Mouse (Mus musculus): ENCODE measurements around the gene Pik3ip1. TPM values are rescaled to one million over a fixed set of nuclear protein-coding genes. Genes with fewer than 3 reads are reported as not detected.
A peak's percentile ranks its signal among the peaks of the same experiment; 100 is the strongest.

Pik3ip1 gene
- polyA plus RNA-seq, 2 experiments, result 0.42 to 0.79 TPM

GRCm38 (mm10) chr11:3382602-3383594, 52.7 kb downstream of the Pik3ip1 start:
- 79% methylated on average over 5 of the region's 5 CpGs for WGBS (ENCODE audit: insufficient replicate concordance)
- TF ChIP-seq CTCF (IDR thresholded peaks at IDR 0.05; ENCODE audit: low read depth) (peak; percentile 44), EP300 (IDR thresholded peaks at IDR 0.05; ENCODE audit: low read depth) (no peak)

DNA sequence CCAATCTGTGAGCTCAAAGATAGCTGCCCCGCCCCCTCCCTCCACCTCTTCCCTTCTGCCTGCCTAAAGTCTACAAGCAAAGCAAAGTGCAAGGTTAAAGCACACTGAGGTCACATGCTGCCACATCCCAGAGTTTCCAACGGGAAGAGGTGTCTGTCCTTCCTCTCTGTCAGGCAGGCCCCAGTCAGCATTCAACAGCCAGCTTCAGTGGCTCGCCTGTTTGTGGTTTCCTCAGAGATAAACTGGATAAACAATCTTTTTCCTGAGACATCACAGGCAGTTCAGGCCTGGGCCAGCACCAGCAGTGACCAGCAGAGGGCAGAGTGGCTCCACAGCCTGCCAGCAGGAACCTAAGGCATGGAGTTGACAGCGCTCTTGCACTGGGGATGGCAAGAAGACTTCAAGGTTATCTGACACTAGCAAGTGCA, 56.8 kb downstream of the Pik3ip1 start:
- Histone ChIP-seq H3K27me3 (ENCODE audit: control insufficient read depth, insufficient read depth, low read length) (no peaks in the 10 kb centered on the region), H3K9me3 (ENCODE audit: control insufficient read depth, low read length) (no peaks in the 10 kb centered on the region), H3K4me2 (ENCODE audit: low read depth) (no peak overlapping the region), H3K27ac (no peak overlapping the region), H3K36me3 (replicated peaks; ENCODE audit: control insufficient read depth, insufficient read depth, low read depth) (0 out of 2 replicates have a peak, but pooled peaks cover 3% of the 10 kb centered on the region), H3K4me3 (ENCODE audit: insufficient read depth in 1 of 2, low read depth in 2 of 2, low read length in 2 of 2) (no peak overlapping the region), H3K4me1 (replicated peaks; ENCODE audit: control insufficient read depth in 2 of 2, insufficient read depth in 2 of 2, low read length in 1 of 2) (peaks cover 5 to 23% of the 10 kb centered on the region in 2 experiments), H3K9ac (replicated peaks) (no peak overlapping the region)
- WGBS (ENCODE audit: insufficient replicate concordance), result 2% methylated on average over 4 of the region's 4 CpGs
- DNase-seq (ENCODE audit: low read depth in 3 of 3, low spot score in 3 of 3), result peak; percentile 56 to 64 (median 59)
- TF ChIP-seq CTCF (IDR thresholded peaks at IDR 0.05; ENCODE audit: low read depth), result peak; percentile 99
- no peak for TF ChIP-seq EP300 (IDR thresholded peaks at IDR 0.05; ENCODE audit: low read depth)
- peak; percentile 87 for ATAC-seq (ENCODE audit: insufficient read depth)

More at GRCm38 (mm10) chr11:3382602-3383594, 52.7 kb downstream of the Pik3ip1 start:
- DNase-seq (ENCODE audit: low read depth in 3 of 3, low spot score in 3 of 3), result no peak
- Histone ChIP-seq H3K4me3 (ENCODE audit: insufficient read depth in 1 of 2, low read depth in 2 of 2, low read length in 2 of 2) (no peak overlapping the region), H3K4me1 (replicated peaks; ENCODE audit: control insufficient read depth in 2 of 2, insufficient read depth in 2 of 2, low read length in 1 of 2) (peaks cover 5 to 40% of the 10 kb centered on the region in 2 experiments), H3K27ac (no peak overlapping the region), H3K4me2 (ENCODE audit: low read depth) (no peak overlapping the region), H3K27me3 (ENCODE audit: control insufficient read depth, insufficient read depth, low read length) (no peaks in the 10 kb centered on the region), H3K36me3 (replicated peaks; ENCODE audit: control insufficient read depth, insufficient read depth, low read depth) (0 out of 2 replicates have a peak, but pooled peaks cover 3% of the 10 kb centered on the region), H3K9me3 (ENCODE audit: control insufficient read depth, low read length) (no peaks in the 10 kb centered on the region), H3K9ac (replicated peaks) (no peak overlapping the region)
- no peak for ATAC-seq (ENCODE audit: insufficient read depth)

DNA sequence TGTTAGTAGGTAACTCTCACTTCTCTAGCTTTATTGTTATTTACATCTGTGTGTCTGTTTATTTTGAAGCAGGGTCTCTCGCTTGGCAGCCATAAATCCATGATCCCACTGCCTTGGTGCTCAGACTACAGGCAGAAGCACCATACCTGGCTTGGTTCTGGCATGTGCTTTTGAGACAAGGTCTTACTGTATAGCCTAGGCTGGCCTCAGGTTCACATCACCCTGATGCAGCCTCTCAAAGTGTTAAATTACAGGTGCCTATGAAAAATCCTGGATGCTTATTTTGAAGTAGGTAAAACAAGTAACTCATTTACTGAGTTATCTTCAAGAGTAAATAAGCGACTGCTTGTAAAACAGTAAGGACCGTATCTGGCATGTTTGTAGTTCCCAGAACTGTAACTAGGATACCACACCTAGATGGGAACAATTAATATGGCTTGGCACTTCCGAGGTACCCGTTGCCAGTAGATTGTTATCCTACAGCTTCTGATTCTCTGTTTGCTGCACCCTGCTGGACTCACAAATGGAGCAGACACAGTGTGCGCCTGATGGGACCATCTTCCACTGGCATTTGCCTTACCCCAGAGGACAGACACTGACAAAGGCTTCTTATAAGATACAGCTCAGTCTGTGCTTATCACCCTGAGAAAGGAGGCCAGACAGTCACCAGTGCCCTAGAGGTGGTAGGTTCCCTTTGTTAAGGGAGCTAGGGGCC, 57.4 kb downstream of the Pik3ip1 start:
- no peak for ATAC-seq (ENCODE audit: insufficient read depth)
- H3K27ac ChIP-seq, result no peak overlapping the region
- H3K36me3 ChIP-seq (replicated peaks; ENCODE audit: control insufficient read depth, insufficient read depth, low read depth), result 0 out of 2 replicates have a peak, but pooled peaks cover 3% of the 10 kb centered on the region

GRCm38 (mm10) chr11:3389996-3390395, 59.8 kb downstream of the Pik3ip1 start:
- Histone ChIP-seq H3K27me3 (ENCODE audit: control insufficient read depth, insufficient read depth, low read length) (no peaks in the 10 kb centered on the region), H3K4me3 (ENCODE audit: insufficient read depth in 1 of 2, low read depth in 2 of 2, low read length in 2 of 2) (no peak overlapping the region), H3K4me1 (replicated peaks; ENCODE audit: control insufficient read depth in 2 of 2, insufficient read depth in 2 of 2, low read length in 1 of 2) (peaks cover 5 to 22% of the 10 kb centered on the region in 2 experiments), H3K4me2 (ENCODE audit: low read depth) (no peak overlapping the region), H3K27ac (no peak overlapping the region), H3K36me3 (replicated peaks; ENCODE audit: control insufficient read depth, insufficient read depth, low read depth) (no peaks in the 10 kb centered on the region), H3K9me3 (ENCODE audit: control insufficient read depth, low read length) (no peaks in the 10 kb centered on the region), H3K9ac (replicated peaks) (no peak overlapping the region)
- ATAC-seq (ENCODE audit: insufficient read depth) (no peak), DNase-seq (ENCODE audit: low read depth in 3 of 3, low spot score in 3 of 3) (no peak)
- WGBS (ENCODE audit: insufficient replicate concordance), result 52% methylated on average over 5 of the region's 5 CpGs
- no peak for TF ChIP-seq CTCF (IDR thresholded peaks at IDR 0.05; ENCODE audit: low read depth)
- no peak for TF ChIP-seq EP300 (IDR thresholded peaks at IDR 0.05; ENCODE audit: low read depth)

More for the DNA sequence above, 57.4 kb downstream of the Pik3ip1 start:
- TF ChIP-seq CTCF (IDR thresholded peaks at IDR 0.05; ENCODE audit: low read depth), result no peak
- no peak for TF ChIP-seq EP300 (IDR thresholded peaks at IDR 0.05; ENCODE audit: low read depth)
- no peak overlapping the region for H3K4me3 ChIP-seq (ENCODE audit: insufficient read depth in 1 of 2, low read depth in 2 of 2, low read length in 2 of 2)
- no peaks in the 10 kb centered on the region for H3K9me3 ChIP-seq (ENCODE audit: control insufficient read depth, low read length)
- H3K9ac ChIP-seq (replicated peaks), result no peak overlapping the region
- DNase-seq (ENCODE audit: low read depth in 3 of 3, low spot score in 3 of 3), result no peak
- 69% methylated on average over 6 of the region's 6 CpGs for WGBS (ENCODE audit: insufficient replicate concordance)
- H3K4me1 ChIP-seq (replicated peaks; ENCODE audit: control insufficient read depth in 2 of 2, insufficient read depth in 2 of 2, low read length in 1 of 2), result peaks cover 5 to 23% of the 10 kb centered on the region in 2 experiments
- H3K4me2 ChIP-seq (ENCODE audit: low read depth), result no peak overlapping the region
- no peaks in the 10 kb centered on the region for H3K27me3 ChIP-seq (ENCODE audit: control insufficient read depth, insufficient read depth, low read length)
